Mouse (Mus musculus) heart, adult 11 months (tissue): Measurements from ENCODE around the gene Klhl11.

ENCODE experiments used
- DNase-seq: peaks from one replicate; pipeline ENCODE4 v3.0.0; 2022

The Klhl11 gene

GRCm38 (mm10) chr11:100472197-100472934 is at the start of gene Klhl11:
Gene Klhl11, minus strand, starts transcription at chr11:100472741.
- DNase-seq = peak; percentile 99

- no peak for DNase-seq
Observed at GRCm38 (mm10) chr11:100520838-100521237, 48.3 kb upstream of the Klhl11 start.

DNA sequence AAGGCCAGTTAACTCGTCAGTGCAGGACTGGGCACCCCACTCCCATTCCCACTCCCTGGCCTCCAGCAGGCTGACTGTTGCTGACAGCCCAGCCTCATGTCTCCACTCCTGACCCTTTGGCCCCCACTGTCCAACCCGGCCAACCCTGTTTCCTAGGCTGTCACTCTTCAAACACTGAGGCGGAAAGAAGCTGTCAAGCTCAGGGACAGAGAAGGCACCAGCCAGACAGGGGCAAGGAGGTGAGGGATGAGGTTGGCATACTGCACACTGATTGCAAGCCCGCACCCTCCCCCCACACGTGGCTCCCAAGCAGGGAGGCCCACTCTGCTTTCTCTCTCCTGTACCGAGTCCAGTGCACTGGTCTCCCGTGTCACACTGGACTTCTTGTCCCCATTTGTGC is 46.6 kb upstream of the Klhl11 start:
- no peak for DNase-seq

DNA sequence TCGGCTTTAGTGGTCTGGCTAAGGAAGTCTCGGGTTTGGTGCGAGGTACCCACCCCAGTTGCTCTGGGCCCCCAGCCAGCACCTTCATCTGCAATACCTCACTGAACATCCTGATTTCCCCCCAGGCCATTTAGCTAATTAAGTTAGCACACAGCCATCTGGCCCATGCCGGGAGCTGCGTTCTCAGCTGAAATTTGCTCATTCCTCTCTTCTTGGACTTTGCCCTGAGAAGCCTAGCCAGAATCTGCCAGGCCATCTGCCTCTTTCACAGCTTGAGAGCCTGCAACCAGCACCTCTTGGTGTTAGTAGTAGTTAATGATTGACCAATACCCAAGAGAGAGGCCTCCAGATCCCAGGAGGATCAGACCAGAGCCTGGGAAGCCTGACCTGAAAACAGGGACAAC is 45.6 kb upstream of the Klhl11 start:
- DNase-seq = no peak

- DNase-seq = no peak
Observed at GRCm38 (mm10) chr11:100516291-100516690, 43.8 kb upstream of the Klhl11 start.

GRCm38 (mm10) chr11:100515789-100516188 is 43.2 kb upstream of the Klhl11 start:
- DNase-seq = no peak

DNA sequence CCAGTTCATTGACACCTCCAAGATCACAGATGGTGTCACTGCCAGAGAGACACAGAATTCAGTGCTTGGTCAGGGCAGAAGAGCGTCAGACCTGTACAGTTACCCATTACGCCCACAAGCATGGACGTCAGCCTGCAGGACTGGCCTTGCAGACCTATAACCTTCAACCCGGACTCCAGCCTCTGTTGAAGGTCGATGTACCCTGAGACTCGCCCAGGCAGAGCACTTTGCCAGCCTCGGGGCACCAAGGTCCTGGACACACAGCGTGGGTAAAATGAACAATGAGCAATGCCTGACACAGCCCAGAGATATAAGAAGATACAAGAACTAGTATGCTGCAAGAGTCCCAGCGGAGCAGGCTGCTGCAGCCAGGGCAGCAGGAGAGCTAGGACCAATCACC is 42.5 kb upstream of the Klhl11 start:
- no peak for DNase-seq

DNA sequence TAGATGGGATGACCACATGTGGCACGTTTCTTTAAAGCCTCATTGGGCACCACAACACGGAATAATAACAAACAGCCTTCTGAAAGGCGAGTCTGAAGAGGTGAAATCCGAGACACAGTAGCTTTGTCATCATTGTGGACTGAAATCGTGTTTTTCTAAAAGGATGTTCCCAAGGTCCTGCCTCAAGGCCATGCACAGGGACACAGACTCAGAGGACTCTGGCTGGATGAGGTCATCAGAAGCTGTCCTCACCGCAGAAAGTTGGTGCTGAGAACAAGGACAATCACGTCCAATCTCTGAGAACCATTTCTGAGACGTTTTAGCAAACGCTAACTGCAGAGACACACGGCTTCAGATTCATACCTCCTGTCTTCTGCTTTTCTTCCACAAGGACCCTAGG is 41.2 kb upstream of the Klhl11 start:
- DNase-seq = no peak

DNA sequence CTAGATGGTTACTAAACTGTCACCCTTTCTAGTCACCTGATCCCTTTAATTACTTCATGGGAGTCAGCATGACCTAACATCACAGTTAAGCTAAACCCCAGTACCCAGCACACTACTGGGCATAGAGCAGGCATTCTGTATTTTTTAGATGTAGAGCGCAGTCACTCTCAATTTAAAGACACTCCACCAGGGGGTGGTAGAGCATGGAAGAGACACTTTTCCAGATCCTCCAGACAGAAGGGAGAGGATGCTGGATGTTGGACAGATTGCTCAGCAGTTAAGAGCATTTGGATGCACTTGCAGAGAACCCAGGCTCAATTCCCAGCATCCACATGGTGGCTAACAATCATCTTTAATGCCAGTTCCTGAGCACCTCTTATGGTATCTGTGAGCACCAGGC is 39.8 kb upstream of the Klhl11 start:
- no peak for DNase-seq

DNA sequence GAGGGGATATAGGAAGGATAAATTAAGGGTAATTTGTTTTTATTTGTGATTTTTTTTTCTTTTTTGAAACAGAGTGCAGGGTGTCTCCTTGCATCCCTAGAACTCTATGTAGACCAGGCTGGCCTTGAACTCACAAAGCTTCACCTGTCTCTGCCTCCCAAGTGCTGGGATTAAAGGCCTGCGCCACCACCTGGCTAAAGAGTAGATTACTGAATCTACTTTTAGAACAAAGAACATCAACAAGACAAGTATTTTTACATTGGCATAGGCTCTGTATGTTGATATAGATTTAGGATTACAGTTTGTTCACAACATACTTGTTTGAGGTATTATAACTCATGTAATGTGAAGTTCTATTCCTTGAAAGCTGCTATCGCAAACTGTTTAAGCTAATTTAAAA is 38.0 kb upstream of the Klhl11 start:
- DNase-seq = no peak

- no peak for DNase-seq
Observed at GRCm38 (mm10) chr11:100505997-100506396, 33.5 kb upstream of the Klhl11 start.

DNA sequence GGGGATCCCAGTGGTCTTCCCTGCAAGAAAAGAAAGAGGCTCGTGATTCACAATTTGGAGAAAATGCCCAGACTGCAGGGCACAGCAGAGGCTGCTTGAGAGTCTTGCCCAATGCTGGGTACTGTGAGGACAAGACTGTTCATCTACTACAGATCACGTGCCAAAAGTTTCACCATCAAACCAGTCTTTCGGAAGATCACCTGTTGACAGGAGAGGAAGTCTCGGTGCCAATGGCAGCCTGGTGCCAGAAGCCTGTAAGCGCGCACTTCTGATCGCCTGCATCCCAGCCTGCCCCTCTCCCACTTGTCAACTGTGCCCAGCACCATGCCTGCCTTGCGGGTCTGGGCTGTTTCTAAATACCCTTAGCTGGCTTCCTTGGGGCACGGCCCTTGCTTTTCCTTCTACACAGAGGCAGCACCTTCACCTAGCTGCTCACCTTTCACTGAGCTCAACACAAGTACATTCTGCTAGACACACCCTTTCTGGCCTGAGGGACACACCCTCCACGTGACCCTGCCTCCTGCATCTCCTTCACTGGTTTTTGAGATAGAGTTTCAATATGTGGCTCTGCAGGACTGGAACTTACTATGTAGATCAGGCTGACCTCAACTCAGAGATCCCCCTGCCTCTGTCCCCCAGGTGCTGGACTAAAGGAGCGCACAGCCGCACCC is 32.6 kb upstream of the Klhl11 start:
- DNase-seq = no peak

- no peak for DNase-seq
Observed at GRCm38 (mm10) chr11:100501321-100501720, 28.8 kb upstream of the Klhl11 start.

DNA sequence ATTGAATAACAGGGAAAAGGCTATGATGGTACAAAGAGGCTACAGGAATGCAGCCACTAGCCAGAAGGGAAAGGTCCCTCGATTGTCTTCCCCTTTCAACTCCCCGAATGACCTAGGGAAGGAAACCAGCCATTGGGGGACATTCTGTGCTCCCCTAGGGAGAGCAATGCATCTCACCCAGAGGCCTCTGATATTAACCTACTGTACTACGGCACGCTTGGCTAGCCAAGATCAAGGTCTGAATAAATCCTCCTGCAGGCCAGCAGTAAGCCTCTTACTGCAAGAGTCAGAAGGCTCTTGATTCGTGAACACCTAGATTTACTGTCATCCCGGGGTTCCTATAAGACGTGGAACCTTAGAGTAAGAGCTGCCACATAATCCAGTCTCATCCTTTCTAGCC is 28.1 kb upstream of the Klhl11 start:
- no peak for DNase-seq

DNA sequence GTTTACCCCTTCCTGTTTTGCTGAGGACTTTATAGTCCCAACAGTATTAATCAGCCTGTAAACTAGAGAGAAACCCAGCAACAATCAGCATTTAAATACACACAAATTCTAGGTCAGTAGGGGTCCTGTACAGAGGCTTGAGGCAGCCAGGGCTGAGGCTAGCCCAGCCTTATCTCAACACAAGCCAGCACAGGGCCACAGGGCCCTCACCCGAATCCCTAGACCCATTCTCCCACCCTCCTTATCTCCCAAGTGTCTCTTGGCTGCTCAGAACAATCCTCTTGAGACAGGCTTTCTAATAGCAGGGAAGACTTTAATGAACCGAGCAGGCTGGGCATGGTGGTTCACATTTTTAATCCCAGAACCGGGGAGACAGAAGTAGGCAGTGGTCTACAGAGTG is 27.7 kb upstream of the Klhl11 start:
- no peak for DNase-seq

GRCm38 (mm10) chr11:100493771-100494170 is 21.2 kb upstream of the Klhl11 start:
- peak; percentile 92 for DNase-seq

- DNase-seq = no peak
Observed at GRCm38 (mm10) chr11:100490951-100491350, 18.4 kb upstream of the Klhl11 start.

- DNase-seq = no peak
Observed at GRCm38 (mm10) chr11:100485801-100486538, 13.4 kb upstream of the Klhl11 start.

DNA sequence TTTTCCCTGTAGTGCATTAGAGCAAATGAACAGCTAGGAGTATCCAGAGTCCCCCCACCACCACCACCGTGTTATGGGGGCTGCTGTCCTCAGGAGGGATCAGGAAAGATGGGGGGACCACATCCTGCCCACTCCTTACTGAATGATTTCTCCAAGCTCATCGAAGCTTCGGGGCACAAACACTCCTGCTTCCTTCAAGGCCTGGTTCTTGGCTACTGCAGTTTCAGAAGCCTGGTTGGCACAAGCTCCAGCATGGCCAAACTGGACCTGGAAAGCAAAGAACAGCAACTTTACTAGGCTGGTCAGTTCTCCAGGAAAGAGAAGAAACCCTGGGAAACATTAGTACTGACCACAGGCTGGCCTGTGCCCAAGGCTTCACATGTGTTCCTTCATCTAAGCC is 11.9 kb upstream of the Klhl11 start:
- DNase-seq = peak; percentile 56

DNA sequence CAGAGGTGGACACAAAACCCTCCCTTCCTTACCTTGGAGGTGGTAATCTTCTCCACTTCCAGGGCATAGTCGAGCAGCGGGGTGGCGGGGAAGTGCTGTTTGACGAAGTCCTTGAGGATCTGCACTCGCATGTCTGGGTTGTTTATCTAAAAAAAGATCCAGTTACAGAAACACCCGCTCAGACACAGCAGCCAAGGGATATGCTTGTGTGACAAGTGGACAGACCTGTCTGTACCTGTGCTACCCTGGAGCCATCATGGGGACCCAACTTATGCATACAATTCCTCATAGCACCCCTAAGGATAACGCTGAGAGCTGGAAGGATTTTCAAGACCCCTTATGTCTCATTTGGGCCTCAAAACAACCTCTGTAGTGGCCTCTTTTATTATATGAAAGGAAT is 6.6 kb upstream of the Klhl11 start:
- peak; percentile 72 for DNase-seq

GRCm38 (mm10) chr11:100476281-100476680 is 3.7 kb upstream of the Klhl11 start:
- no peak for DNase-seq

DNA sequence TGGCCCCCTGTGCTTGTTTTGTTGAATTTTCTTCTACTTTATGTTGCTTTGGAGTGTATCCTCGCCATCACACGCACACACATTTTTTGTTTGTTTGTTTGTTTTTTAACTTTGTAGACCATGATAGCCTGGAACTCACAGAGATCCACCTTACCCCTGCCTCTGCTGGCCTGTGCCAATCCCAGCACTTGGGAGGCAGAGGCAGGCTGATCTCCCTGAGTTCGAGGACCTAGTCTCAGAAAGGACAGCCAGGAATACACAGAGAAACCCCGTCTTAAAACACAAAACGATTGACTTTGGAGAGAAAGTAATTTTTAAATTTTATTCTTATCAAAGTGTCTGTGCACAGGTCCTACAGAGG is 374 bp upstream of the Klhl11 start:
- DNase-seq = no peak

DNA sequence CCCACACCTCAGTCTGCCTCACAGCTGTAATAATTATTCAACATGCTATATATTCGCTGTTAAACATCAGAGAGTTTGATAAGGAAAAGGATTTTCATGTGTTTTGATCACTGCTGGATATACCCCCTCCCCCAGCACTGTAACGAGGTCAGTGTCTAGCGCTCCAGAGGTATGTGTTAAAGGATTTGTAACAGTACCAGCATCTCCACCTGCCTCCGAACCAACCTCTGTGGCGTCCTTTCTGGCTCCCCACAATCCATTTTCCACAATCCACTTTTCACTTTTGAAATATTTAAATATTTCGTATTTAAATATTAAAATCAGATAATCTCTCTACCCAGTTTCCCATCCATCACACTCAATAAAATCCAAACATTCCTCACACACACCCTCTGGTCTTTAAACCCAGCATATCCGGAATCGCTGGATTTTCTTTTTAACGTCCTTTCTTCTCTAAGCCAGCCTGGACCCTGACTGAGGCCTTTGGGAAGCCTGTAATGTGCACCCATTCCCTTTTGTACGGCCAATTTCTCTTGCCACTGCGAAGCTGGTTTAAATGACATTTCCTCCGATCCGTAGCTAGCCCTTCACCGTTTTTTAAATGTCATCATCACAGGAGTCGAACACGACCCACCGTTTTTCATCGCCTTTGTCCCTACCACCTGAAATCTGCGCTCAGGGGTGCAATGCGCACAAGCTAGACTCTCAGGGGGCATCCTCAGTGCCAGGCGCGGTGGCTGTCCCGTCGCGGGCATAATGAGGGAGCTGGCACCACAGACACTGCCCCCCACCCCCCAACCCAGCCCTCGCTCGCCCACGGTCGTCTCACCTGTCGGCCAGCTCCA is 967 bp downstream of the Klhl11 start:
- DNase-seq = peak; percentile 90
